Mouse (Mus musculus) cerebellum, postnatal 14 days (tissue): ENCODE measurements at regions not wholly inside any gene's neighbourhood (a gene's known extent, or its start where the extent isn't known, plus 50 kb on each side); places are given as distances from the start of the nearest gene placed in this dataset.

ENCODE experiments used
- DNase-seq, 2 experiments: peaks; one replicate each; pipeline ENCODE4 v3.0.0; 2021; ENCODE audit warnings: mixed read lengths in 2 of 2

- DNase-seq, result no peak
Measured at GRCm38 (mm10) chr13:90733265-90733664, 171.9 kb downstream of the Atp6ap1l start.

GRCm38 (mm10) chr13:90729078-90729477, 176.1 kb downstream of the Atp6ap1l start:
- DNase-seq, result peak in 1 of 2 experiments; percentile 10

- no peak for DNase-seq
Measured at GRCm38 (mm10) chr13:90727816-90728215, 177.3 kb downstream of the Atp6ap1l start.

GRCm38 (mm10) chr13:90725053-90725827, 179.9 kb downstream of the Atp6ap1l start:
- no peak for DNase-seq

- DNase-seq, result no peak
Measured at GRCm38 (mm10) chr13:90724598-90724997, 180.6 kb downstream of the Atp6ap1l start.

- DNase-seq, result no peak
Measured at GRCm38 (mm10) chr13:90723533-90723898, 181.6 kb downstream of the Atp6ap1l start.

- no peak for DNase-seq
Measured at GRCm38 (mm10) chr13:90722599-90723532, 182.3 kb downstream of the Atp6ap1l start.

GRCm38 (mm10) chr13:90684324-90684723, 220.8 kb downstream of the Atp6ap1l start:
- peak in 1 of 2 experiments; percentile 1 for DNase-seq

- no peak for DNase-seq
Measured at GRCm38 (mm10) chr13:90679162-90680010, 225.8 kb downstream of the Atp6ap1l start.

GRCm38 (mm10) chr13:90673823-90674222, 231.3 kb downstream of the Atp6ap1l start:
- DNase-seq, result no peak

GRCm38 (mm10) chr13:90673079-90673478, 232.1 kb downstream of the Atp6ap1l start:
- no peak for DNase-seq

- no peak for DNase-seq
Measured at GRCm38 (mm10) chr13:90661567-90662141, 243.5 kb downstream of the Atp6ap1l start.

- no peak for DNase-seq
Measured at GRCm38 (mm10) chr13:90660950-90661349, 244.2 kb downstream of the Atp6ap1l start.

- no peak for DNase-seq
Measured at GRCm38 (mm10) chr13:90659087-90659486, 246.1 kb downstream of the Atp6ap1l start.

- DNase-seq, result no peak
Measured at GRCm38 (mm10) chr13:90646356-90646755, 258.8 kb downstream of the Atp6ap1l start.

GRCm38 (mm10) chr13:90644216-90644615, 260.9 kb downstream of the Atp6ap1l start:
- DNase-seq, result no peak

- DNase-seq, result no peak
Measured at GRCm38 (mm10) chr13:90643575-90644215, 261.5 kb downstream of the Atp6ap1l start.

GRCm38 (mm10) chr13:90643109-90643508, 262.0 kb downstream of the Atp6ap1l start:
- no peak for DNase-seq

GRCm38 (mm10) chr13:90642206-90642823, 262.8 kb downstream of the Atp6ap1l start:
- DNase-seq, result no peak
